Mouse (Mus musculus) ES-E14 (cell line): ENCODE measurements around the gene Cd163l1. TPM values are rescaled to one million over a fixed set of nuclear protein-coding genes. Genes with fewer than 3 reads are reported as not detected.

Experiments
- total RNA-seq: library from RNA; depleted of rRNA; stranded (reverse); fragments of 300-350 nt; gene quantifications from 2 replicates; pipeline ENCODE4 v1.2.3, GENCODE M21; 2012; rRNA removed

Gene Cd163l1
- total RNA-seq, 1 experiment, result not detected

Other genes starting within 250 kb of the Cd163l1 start
- 1.8 TPM in 2 replicates for gene 6430531B16Rik, start 239.5 kb upstream of the Cd163l1 start, total RNA-seq
- 7.6 and 8.3 TPM in 2 replicates for gene Adam8, start 225.7 kb upstream of the Cd163l1 start, total RNA-seq
- gene Zfp511, start 181.9 kb upstream of the Cd163l1 start, total RNA-seq, result 27.1 and 29.6 TPM in 2 replicates
- 28.1 and 29.0 TPM in 2 replicates for gene Tubgcp2, start 181.6 kb upstream of the Cd163l1 start, total RNA-seq
- gene Msx3, start 169.2 kb upstream of the Cd163l1 start, total RNA-seq, result 0.16 and 0.27 TPM in 2 replicates
- 0.26 TPM in 1 of 2 replicates, not detected in the other for gene Caly, start 135.7 kb upstream of the Cd163l1 start, total RNA-seq
- 0.49 TPM in 1 of 2 replicates, not detected in the other for gene Prap1, start 124.9 kb upstream of the Cd163l1 start, total RNA-seq
- gene Fuom, start 115.8 kb upstream of the Cd163l1 start, total RNA-seq, result 6.6 and 11.9 TPM in 2 replicates
- 9.1 and 15.5 TPM in 2 replicates for gene Paox, start 102.5 kb upstream of the Cd163l1 start, total RNA-seq
- 47.0 and 58.3 TPM in 2 replicates for gene Echs1, start 101.8 kb upstream of the Cd163l1 start, total RNA-seq
- 21.0 and 23.0 TPM in 2 replicates for gene Mtg1, start 80.7 kb upstream of the Cd163l1 start, total RNA-seq
- gene Sprn, start 63.4 kb upstream of the Cd163l1 start, total RNA-seq, result 0.27 and 0.48 TPM in 2 replicates
- gene Olfr522, start 53.5 kb upstream of the Cd163l1 start, total RNA-seq, result not detected in 2 replicates
- gene Olfr523, start 45.0 kb upstream of the Cd163l1 start, total RNA-seq, result not detected in 2 replicates
- not detected in 2 replicates for gene Olfr524, start 12.3 kb upstream of the Cd163l1 start, total RNA-seq
- not detected in 2 replicates for gene 5830411N06Rik, start 29.0 kb downstream of the Cd163l1 start, total RNA-seq
- gene Olfr525, start 102.6 kb downstream of the Cd163l1 start, total RNA-seq, result not detected in 2 replicates
- not detected in 2 replicates for gene Olfr527, start 115.8 kb downstream of the Cd163l1 start, total RNA-seq
- not detected in 2 replicates for gene Olfr60, start 143.4 kb downstream of the Cd163l1 start, total RNA-seq
- gene Olfr530, start 158.1 kb downstream of the Cd163l1 start, total RNA-seq, result not detected in 2 replicates
- not detected in 2 replicates for gene Olfr531, start 184.7 kb downstream of the Cd163l1 start, total RNA-seq
- gene Olfr532, start 203.4 kb downstream of the Cd163l1 start, total RNA-seq, result not detected in 2 replicates
- gene Olfr533, start 245.1 kb downstream of the Cd163l1 start, total RNA-seq, result not detected in 2 replicates